Mouse (Mus musculus): ENCODE data around the gene Gm12117.

Gm12117 gene

DNA sequence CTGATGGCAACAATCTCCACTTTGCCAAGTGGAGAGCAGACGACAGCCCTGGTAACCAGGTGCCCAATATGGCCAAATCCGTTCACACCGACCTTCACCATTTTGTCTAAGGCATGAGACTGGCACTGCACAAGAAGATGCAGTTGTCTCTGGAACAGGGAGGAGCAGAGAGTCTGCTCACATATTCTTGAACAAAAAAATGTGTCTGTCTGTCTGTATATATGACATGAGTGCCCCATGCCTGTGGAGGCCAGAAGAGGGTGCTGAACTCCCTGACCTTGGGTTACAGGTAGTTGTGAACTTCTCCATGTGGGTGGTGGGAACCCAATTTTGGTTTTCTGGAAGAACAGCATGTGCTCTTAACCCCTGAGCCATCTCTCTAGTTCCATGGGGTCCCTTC, at the start of gene Gm12117:
TSS of gene Gm12117 (minus strand) at position 101 of the 400 bp plus-strand sequence.
- no peak for DNase-seq (ENCODE audit: low spot score)

DNA sequence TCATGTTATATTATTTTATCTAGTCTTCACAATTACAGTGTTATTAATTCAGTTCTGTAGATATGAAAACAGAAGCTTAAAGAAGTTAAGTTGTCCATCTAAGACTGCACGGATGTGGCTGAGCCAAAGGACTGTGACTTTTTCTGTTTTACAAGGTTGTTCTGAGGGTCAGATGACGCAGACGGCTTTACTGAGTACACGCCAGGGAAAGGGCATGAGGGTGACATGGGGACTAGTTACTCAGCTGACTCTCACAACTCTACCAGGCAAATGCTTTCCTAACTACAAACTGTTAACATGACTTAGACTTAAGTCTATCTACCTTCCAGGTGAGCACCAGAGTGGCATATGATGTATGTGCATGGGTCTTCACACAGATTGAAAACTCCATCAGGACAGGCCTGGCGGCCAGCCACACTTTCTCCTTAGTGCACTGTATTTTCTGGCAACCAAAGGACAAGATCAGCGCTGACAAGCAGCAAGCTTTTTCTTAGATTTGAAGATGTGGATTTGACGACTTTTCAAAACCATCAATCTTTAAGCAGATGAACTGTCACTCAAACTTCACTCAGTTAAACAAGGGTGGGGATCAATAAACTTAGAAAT, 42.6 kb upstream of the Gm12117 start:
- no peak for DNase-seq (ENCODE audit: low spot score)

GRCm38 (mm10) chr11:33309566-33309965, 33.0 kb upstream of the Gm12117 start:
- DNase-seq (ENCODE audit: low spot score), result no peak

GRCm38 (mm10) chr11:33300859-33301258, 24.3 kb upstream of the Gm12117 start:
- no peak for DNase-seq (ENCODE audit: low spot score)

DNA sequence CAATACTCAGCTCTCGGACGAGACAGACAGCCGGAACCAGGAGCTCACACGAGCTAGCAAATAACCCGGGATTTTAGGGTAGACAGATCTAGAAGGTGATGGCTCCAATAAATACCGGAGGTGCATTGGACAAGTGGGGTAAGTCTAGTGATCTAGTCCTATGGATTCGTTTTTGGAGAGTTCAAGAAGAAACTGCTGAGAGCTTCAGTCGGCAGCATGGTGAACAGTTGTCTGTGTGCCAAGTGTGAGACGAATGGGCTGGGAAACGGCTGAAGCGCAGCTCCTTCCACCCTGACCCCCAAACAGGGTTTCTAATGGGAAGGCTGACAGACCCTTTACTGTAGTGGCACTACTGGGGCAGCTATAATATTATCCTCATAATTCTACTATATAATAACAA, 22.8 kb upstream of the Gm12117 start:
- no peak for DNase-seq (ENCODE audit: low spot score)

GRCm38 (mm10) chr11:33297121-33297520, 20.6 kb upstream of the Gm12117 start:
- DNase-seq (ENCODE audit: low spot score), result no peak

- peak; percentile 14 for DNase-seq (ENCODE audit: low spot score)
Observed at GRCm38 (mm10) chr11:33295422-33295821, 18.9 kb upstream of the Gm12117 start.

- no peak for DNase-seq (ENCODE audit: low spot score)
Observed at GRCm38 (mm10) chr11:33294063-33294462, 17.5 kb upstream of the Gm12117 start.

DNA sequence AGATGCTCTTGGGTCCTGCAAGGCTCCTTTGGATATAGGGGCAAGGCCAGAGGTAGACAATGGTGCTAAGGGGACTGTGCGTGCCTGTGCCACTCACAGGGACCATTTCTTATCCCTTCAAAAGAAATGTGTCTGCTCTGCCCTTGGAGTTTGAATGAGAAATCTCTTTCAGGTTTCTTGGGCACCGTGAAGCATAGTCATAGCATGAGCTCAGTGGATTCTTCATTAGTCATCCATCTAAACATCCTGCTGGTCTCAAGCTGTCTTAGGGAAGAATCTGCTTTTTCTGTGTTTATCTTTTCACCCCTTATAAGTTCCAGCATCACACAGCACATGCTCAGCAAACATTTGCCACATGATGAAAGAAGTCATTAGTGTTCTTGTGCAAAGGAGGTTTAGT, 2.0 kb upstream of the Gm12117 start:
- no peak for DNase-seq (ENCODE audit: low spot score)

DNA sequence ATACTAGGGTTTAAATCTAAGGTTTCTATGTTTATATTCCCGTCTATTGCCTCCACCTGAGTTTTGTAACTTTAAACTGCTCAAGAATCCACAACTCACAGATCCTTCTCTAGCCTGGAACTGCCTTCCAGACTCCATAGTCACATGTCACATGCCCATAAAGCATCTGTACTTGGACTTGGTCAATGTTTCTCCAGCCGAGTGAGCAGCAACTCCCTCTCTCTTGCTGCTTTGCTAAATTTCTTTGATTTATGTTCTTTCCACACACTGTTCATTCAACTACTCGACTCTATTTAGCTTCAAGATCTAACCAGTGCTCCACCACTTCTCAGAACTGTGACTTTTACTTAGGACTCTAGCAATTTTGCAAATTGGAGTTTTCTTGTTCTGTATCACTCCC, 1.7 kb downstream of the Gm12117 start:
- no peak for DNase-seq (ENCODE audit: low spot score)

DNA sequence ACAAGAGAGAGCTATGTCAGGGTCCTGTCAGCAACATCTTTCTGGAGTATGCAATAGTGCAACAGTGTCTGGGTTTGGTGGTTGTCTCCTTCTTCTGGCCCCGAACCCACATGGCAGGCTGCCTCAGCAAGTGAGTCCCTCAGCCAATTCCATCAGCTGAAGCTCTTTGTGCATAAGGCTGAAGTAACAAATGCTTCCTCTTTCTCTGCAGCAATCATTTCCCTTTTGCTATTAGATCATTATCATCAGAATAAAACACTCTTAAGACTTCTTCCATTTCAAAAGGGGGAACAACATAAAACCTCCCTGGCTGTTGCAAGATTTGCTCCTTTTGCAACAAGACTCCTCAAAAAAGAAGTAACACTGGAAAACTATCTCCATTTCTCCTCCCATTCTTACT, 2.2 kb downstream of the Gm12117 start:
- no peak for DNase-seq (ENCODE audit: low spot score)

DNA sequence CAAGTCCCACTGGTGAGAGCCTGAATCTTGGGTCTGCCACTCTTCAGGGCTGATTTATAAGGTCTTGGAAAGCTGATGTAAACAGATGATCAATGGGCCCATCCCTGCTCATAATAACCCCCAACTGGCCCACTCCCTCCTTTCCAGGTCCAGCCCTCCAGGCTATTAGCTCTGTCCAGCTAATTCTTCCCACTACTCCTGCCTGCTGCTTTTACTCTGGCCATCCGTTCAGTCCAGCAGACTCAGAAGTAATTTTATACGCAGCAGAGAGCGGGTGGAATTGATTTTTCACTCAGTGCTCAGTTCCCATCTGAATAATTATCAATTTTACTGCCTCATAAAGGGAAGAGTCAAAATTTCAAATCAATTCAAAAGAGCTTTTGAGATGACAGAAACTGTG, 36.2 kb downstream of the Gm12117 start:
- DNase-seq (ENCODE audit: low spot score), result no peak

DNA sequence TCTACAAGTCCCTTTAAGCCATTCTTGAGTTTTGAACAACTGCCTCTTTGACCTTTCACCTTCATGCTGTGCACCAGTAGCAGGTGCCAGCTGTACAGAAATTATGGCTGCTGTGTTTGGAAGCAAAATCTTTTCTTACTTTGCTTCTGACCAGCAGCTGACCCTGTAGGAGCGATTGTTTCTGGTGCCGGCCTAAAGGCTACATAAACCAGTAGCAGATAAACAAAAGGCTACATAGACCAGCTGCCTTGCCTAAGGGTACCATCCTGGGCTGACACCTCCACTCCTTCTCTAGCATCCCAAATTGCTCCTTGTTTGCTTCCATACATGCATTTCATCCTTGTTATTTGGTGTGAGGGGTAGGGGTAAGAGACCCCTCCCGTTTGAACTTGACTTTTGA, 42.4 kb downstream of the Gm12117 start:
- DNase-seq (ENCODE audit: low spot score), result no peak

DNA sequence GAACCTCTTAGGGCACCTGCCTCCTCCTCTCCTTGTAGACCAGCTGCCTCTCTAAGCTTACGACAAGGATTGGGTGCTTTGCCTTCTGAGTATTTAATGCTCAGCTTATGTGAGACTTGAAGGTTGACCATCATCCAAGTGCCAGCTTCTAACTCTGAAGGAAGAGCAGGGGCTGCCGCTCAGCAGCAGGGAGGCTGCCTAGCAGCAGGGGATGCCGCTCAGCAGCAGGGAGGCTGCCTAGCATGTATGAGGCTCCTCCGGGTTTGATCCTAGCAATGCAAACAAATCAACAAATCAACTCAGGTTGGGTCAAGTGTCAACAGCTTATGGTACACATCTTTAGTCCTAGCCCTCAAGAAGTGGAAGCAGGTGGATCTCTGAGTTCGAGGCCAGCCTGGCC, 44.5 kb downstream of the Gm12117 start:
- no peak for DNase-seq (ENCODE audit: low spot score)

DNA sequence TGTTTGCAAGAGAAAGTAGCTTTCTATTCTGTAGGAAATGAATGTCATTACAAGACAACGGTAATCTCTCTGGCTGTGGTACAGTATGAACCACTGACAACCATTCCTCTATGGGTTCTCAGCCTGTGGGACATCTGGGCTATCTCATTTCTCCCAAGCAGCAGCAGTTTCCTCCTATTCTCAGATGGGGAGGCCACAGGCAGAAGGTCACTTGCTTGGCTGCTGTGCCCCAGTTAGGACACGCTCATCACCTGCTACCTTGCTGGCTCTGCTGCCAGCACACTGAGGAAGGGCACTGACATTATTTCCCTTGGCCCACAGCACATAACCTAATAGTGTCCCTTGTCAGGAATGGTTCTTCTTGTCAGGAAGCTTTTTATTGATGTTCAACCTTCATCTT, 48.4 kb downstream of the Gm12117 start:
- no peak for DNase-seq (ENCODE audit: low spot score)

GRCm38 (mm10) chr11:33226516-33226915, 50.0 kb downstream of the Gm12117 start:
- DNase-seq (ENCODE audit: low spot score), result no peak
